Mouse (Mus musculus): Measurements from ENCODE around the gene Nhlrc2. TPM values are rescaled to one million over a fixed set of nuclear protein-coding genes. Genes with fewer than 3 reads are reported as not detected.

The Nhlrc2 gene
- polyA plus RNA-seq, 1 experiment from 2014 or later: 6.0 TPM

GRCm38 (mm10) chr19:56592472-56592871, 44.4 kb downstream of the Nhlrc2 start:
- no peak overlapping the region for H3K4me2 ChIP-seq (ENCODE audit: low read length)
- no peak overlapping the region for H3K4me3 ChIP-seq (ENCODE audit: low read length)
- H3K9ac ChIP-seq (ENCODE audit: low read depth, low read length): no peak overlapping the region
- no peaks in the 10 kb centered on the region for H3K9me3 ChIP-seq (ENCODE audit: control insufficient read depth, low read length)
- WGBS: 95% methylated on average over 9 of the region's 9 CpGs
- no peak overlapping the region for H3K27ac ChIP-seq (ENCODE audit: low read depth, low read length)
- no peaks in the 10 kb centered on the region for H3K27me3 ChIP-seq (replicated peaks; ENCODE audit: control insufficient read depth, insufficient read depth, low read length)
- H3K4me1 ChIP-seq (ENCODE audit: control insufficient read depth, insufficient read depth, low read depth, low read length): no peaks in the 10 kb centered on the region
- no peak for ATAC-seq
- peaks cover 37% of the 10 kb centered on the region for H3K36me3 ChIP-seq (ENCODE audit: control insufficient read depth, insufficient read depth, low read length)

- Histone ChIP-seq H3K4me1 (ENCODE audit: control insufficient read depth, insufficient read depth, low read depth, low read length) (no peaks in the 10 kb centered on the region; the same call in 1 of the 2 replicates), H3K36me3 (ENCODE audit: control insufficient read depth, insufficient read depth, low read length) (peaks cover 10% of the 10 kb centered on the region), H3K9ac (ENCODE audit: low read depth, low read length) (no peak overlapping the region), H3K4me2 (ENCODE audit: low read length) (no peak overlapping the region), H3K4me3 (ENCODE audit: low read length) (no peak overlapping the region), H3K27ac (ENCODE audit: low read depth, low read length) (no peak overlapping the region), H3K9me3 (ENCODE audit: control insufficient read depth, low read length) (no peaks in the 10 kb centered on the region), H3K27me3 (replicated peaks; ENCODE audit: control insufficient read depth, insufficient read depth, low read length) (no peaks in the 10 kb centered on the region)
- 51% methylated on average over 3 of the region's 3 CpGs for WGBS
- ATAC-seq: no peak
These were observed 51.9 kb downstream of the Nhlrc2 start for GRCm38 (mm10) chr19:56599996-56600395.

- no peaks in the 10 kb centered on the region for H3K9me3 ChIP-seq (ENCODE audit: control insufficient read depth, low read length)
- ATAC-seq: no peak
- no peaks in the 10 kb centered on the region for H3K27me3 ChIP-seq (replicated peaks; ENCODE audit: control insufficient read depth, insufficient read depth, low read length)
- no peak overlapping the region for H3K4me3 ChIP-seq (ENCODE audit: low read length)
- no peak overlapping the region for H3K9ac ChIP-seq (ENCODE audit: low read depth, low read length)
- WGBS: 84% methylated on average over 7 of the region's 7 CpGs
- no peak overlapping the region for H3K27ac ChIP-seq (ENCODE audit: low read depth, low read length)
- H3K4me2 ChIP-seq (ENCODE audit: low read length): no peak overlapping the region
- H3K36me3 ChIP-seq (ENCODE audit: control insufficient read depth, insufficient read depth, low read length): peaks cover 9% of the 10 kb centered on the region
- H3K4me1 ChIP-seq (ENCODE audit: control insufficient read depth, insufficient read depth, low read depth, low read length): no peaks in the 10 kb centered on the region; the same call in 1 of the 2 replicates
These were observed 52.7 kb downstream of the Nhlrc2 start for GRCm38 (mm10) chr19:56600797-56601196.

- Histone ChIP-seq H3K9me3 (ENCODE audit: control insufficient read depth, low read length) (no peaks in the 10 kb centered on the region), H3K36me3 (ENCODE audit: control insufficient read depth, insufficient read depth, low read length) (peaks cover 6% of the 10 kb centered on the region), H3K27me3 (replicated peaks; ENCODE audit: control insufficient read depth, insufficient read depth, low read length) (no peaks in the 10 kb centered on the region), H3K9ac (ENCODE audit: low read depth, low read length) (no peak overlapping the region), H3K27ac (ENCODE audit: low read depth, low read length) (no peak overlapping the region), H3K4me2 (ENCODE audit: low read length) (no peak overlapping the region), H3K4me1 (ENCODE audit: control insufficient read depth, insufficient read depth, low read depth, low read length) (no peaks in the 10 kb centered on the region; the same call in 1 of the 2 replicates), H3K4me3 (ENCODE audit: low read length) (no peak overlapping the region)
- no peak for ATAC-seq
- WGBS: 77% methylated on average over 15 of the region's 15 CpGs
These were observed 53.9 kb downstream of the Nhlrc2 start for GRCm38 (mm10) chr19:56601901-56602347.

GRCm38 (mm10) chr19:56608946-56609345, 60.9 kb downstream of the Nhlrc2 start:
- Histone ChIP-seq H3K27ac (ENCODE audit: low read depth, low read length) (no peak overlapping the region), H3K4me3 (ENCODE audit: low read length) (no peak overlapping the region), H3K4me1 (ENCODE audit: control insufficient read depth, insufficient read depth, low read depth, low read length) (no peaks in the 10 kb centered on the region), H3K9me3 (ENCODE audit: control insufficient read depth, low read length) (no peaks in the 10 kb centered on the region), H3K9ac (ENCODE audit: low read depth, low read length) (no peak overlapping the region), H3K27me3 (replicated peaks; ENCODE audit: control insufficient read depth, insufficient read depth, low read length) (no peaks in the 10 kb centered on the region), H3K4me2 (ENCODE audit: low read length) (no peak overlapping the region), H3K36me3 (ENCODE audit: control insufficient read depth, insufficient read depth, low read length) (no peaks in the 10 kb centered on the region)
- 74% methylated on average over 5 of the region's 5 CpGs for WGBS
- no peak for ATAC-seq

- WGBS: 84% methylated on average over 5 of the region's 5 CpGs
- Histone ChIP-seq H3K9me3 (ENCODE audit: control insufficient read depth, low read length) (no peaks in the 10 kb centered on the region), H3K36me3 (ENCODE audit: control insufficient read depth, insufficient read depth, low read length) (no peaks in the 10 kb centered on the region), H3K4me1 (ENCODE audit: control insufficient read depth, insufficient read depth, low read depth, low read length) (no peaks in the 10 kb centered on the region), H3K27ac (ENCODE audit: low read depth, low read length) (no peak overlapping the region), H3K27me3 (replicated peaks; ENCODE audit: control insufficient read depth, insufficient read depth, low read length) (no peaks in the 10 kb centered on the region), H3K4me2 (ENCODE audit: low read length) (no peak overlapping the region), H3K9ac (ENCODE audit: low read depth, low read length) (no peak overlapping the region), H3K4me3 (ENCODE audit: low read length) (no peak overlapping the region)
- no peak for ATAC-seq
These were observed 66.1 kb downstream of the Nhlrc2 start for GRCm38 (mm10) chr19:56614131-56614530.

DNA sequence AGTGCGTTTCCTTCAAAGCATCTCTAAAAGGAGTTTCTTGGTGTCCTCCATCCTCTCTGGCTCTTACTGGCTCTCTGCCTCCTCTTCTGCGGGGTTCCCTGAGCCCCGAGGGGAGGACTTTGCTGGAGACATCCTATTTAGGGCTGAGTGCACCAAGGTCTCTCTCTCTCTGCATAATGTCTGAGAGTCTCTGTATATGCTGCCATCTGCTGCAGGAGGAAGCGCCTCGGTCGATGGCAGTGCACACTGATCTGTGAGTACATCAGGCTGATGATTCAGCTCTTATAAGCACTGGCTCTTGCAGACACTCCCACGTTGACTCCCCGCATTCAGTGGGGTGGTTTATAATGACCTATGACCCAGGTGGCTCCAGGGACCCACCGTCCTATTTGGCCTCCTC, 70.8 kb downstream of the Nhlrc2 start:
- no peak overlapping the region for H3K27ac ChIP-seq (ENCODE audit: low read depth, low read length)
- H3K27me3 ChIP-seq (replicated peaks; ENCODE audit: control insufficient read depth, insufficient read depth, low read length): no peaks in the 10 kb centered on the region
- WGBS: 59% methylated on average over 9 of the region's 9 CpGs
- H3K4me2 ChIP-seq (ENCODE audit: low read length): no peak overlapping the region
- no peaks in the 10 kb centered on the region for H3K9me3 ChIP-seq (ENCODE audit: control insufficient read depth, low read length)
- ATAC-seq: no peak
- no peak overlapping the region for H3K9ac ChIP-seq (ENCODE audit: low read depth, low read length)
- no peaks in the 10 kb centered on the region for H3K4me1 ChIP-seq (ENCODE audit: control insufficient read depth, insufficient read depth, low read depth, low read length)
- no peaks in the 10 kb centered on the region for H3K36me3 ChIP-seq (ENCODE audit: control insufficient read depth, insufficient read depth, low read length)
- no peak overlapping the region for H3K4me3 ChIP-seq (ENCODE audit: low read length)

DNA sequence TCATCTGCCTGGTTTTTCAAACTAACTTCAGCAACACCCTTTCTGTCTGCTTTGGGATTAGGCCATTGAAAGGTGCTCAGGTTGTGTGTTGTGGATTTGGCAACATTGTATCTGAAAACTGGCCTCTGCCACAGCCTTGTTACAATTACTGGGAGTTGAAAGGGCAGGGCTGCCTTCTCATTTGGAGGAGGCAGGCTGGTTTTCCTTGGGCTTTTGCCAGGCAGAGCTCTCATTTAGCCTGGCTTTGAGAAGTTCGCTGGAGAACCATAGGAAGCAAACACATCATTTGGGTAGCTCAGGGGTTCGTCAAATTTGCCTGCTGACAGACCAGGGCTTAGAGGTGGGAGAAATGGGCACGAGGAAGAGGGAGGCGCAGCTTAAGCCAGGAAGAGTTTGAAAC, 71.5 kb downstream of the Nhlrc2 start:
- no peak overlapping the region for H3K4me3 ChIP-seq (ENCODE audit: low read length)
- no peaks in the 10 kb centered on the region for H3K27me3 ChIP-seq (replicated peaks; ENCODE audit: control insufficient read depth, insufficient read depth, low read length)
- ATAC-seq: no peak
- H3K27ac ChIP-seq (ENCODE audit: low read depth, low read length): no peak overlapping the region
- H3K4me1 ChIP-seq (ENCODE audit: control insufficient read depth, insufficient read depth, low read depth, low read length): no peaks in the 10 kb centered on the region
- H3K9ac ChIP-seq (ENCODE audit: low read depth, low read length): no peak overlapping the region
- H3K36me3 ChIP-seq (ENCODE audit: control insufficient read depth, insufficient read depth, low read length): no peaks in the 10 kb centered on the region
- WGBS: 78% methylated on average over 4 of the region's 4 CpGs
- no peak overlapping the region for H3K4me2 ChIP-seq (ENCODE audit: low read length)
- no peaks in the 10 kb centered on the region for H3K9me3 ChIP-seq (ENCODE audit: control insufficient read depth, low read length)

DNA sequence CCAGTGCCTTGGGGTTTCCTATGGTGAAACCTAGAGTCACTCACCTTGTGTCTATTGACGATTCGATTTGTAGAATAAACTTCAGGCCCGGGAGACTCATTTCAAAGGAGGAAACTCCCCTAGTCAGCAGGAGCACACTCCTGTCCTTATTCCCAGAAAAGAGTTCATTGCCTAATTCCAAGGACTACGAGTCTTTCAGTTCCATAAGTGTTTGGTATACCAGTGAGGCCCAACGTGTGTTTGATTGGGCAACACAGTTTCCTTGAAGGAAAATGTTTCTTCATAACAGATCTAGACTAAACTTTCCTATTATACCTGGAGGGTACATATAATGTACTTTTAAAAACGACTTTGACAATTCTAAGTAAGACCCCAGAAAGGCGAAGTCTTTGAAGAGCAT, 73.8 kb downstream of the Nhlrc2 start:
- Histone ChIP-seq H3K9ac (ENCODE audit: low read depth, low read length) (no peak overlapping the region), H3K36me3 (ENCODE audit: control insufficient read depth, insufficient read depth, low read length) (no peaks in the 10 kb centered on the region), H3K27me3 (replicated peaks; ENCODE audit: control insufficient read depth, insufficient read depth, low read length) (no peaks in the 10 kb centered on the region), H3K4me1 (ENCODE audit: control insufficient read depth, insufficient read depth, low read depth, low read length) (no peaks in the 10 kb centered on the region), H3K9me3 (ENCODE audit: control insufficient read depth, low read length) (no peaks in the 10 kb centered on the region), H3K4me2 (ENCODE audit: low read length) (no peak overlapping the region), H3K4me3 (ENCODE audit: low read length) (no peak overlapping the region), H3K27ac (ENCODE audit: low read depth, low read length) (no peak overlapping the region)
- WGBS: 89% methylated on average over 7 of the region's 7 CpGs
- ATAC-seq: no peak
